Mouse (Mus musculus): Measurements from ENCODE around the gene Fars2. TPM values are rescaled to one million over a fixed set of nuclear protein-coding genes. Genes with fewer than 3 reads are reported as not detected.

The Fars2 gene
- polyA plus RNA-seq, 1 experiment = 19.4 TPM

DNA sequence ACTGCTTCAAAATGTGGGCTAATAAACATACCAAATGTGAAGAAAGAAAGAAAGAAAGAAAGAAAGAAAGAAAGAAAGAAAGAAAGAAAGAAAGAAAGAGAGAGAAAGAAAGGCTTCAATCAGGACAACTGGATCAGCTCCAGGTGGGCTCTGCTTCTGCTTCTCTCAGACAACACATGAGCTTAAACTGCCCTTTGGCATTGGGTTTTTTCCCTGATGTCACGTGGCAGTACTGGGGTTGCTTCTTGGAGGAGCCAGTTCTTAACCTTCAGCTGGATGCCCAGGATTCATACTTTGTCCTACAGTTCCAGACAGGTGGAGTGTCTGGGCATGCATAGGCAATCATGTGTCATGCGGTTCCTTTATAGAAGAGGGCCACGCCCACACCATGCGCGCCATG is 493.2 kb downstream of the Fars2 start:
- no peak for TF ChIP-seq POLR2A (IDR thresholded peaks at IDR 0.05; ENCODE audit: low read depth, low read length)
- no peak for TF ChIP-seq CTCF (IDR thresholded peaks at IDR 0.05; ENCODE audit: extremely low read depth, insufficient read depth, insufficient read length, insufficient replicate concordance)
- no peak overlapping the region for H3K27ac ChIP-seq (ENCODE audit: insufficient read depth, low read length)
- WGBS = 95% methylated on average over 5 of the region's 5 CpGs

DNA sequence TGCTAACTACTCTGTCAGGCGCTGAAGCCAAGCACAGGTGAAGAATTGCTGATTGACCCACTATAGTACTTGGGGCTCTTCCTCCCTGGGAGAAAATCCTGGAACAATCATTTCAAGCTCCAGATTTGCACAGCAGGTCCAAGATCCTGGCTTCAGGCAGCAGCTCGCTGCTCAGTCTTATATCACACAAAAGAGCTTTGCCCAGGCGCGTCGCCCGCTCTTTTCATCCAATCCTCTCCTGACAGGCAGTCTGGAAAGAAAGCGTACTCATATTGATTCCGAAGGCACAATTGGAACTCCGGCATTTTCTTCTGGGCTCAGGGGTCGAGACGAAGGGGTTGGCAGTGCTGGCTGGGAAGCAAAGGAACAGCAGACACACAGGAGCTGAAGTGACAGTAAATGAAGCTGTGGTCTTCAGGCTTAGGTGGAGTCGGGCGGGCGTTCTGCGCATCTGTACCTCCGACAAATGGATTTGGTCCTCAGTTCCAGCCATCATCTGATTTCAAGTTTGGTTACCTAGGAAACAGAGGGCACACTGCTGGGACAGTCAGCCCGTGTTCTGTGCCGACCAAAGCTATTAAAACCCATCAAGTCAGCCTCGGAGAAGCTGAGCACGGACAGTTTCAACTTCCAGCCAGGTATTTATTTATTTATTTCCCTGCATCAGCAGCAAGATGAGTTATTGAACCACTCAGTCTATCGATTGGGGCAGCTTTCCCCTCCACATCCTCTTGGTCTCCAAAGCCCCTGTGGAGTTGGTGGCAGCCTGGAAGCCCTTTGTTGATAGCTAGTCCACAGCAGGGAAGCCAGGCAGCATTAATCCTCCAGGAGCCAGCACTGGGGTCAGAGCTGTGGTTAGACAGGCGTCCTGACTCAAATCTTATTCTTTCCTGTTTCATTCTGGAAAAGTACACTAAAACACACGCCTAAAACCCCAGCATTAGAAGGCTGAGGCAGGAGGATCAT is 495.9 kb downstream of the Fars2 start:
- no peak overlapping the region for H3K27ac ChIP-seq (ENCODE audit: insufficient read depth, low read length)
- no peak overlapping the region for H3K4me3 ChIP-seq (ENCODE audit: extremely low read depth, insufficient read depth, insufficient read length)
- WGBS = 79% methylated on average over 23 of the region's 23 CpGs

More for the DNA sequence above, 493.2 kb downstream of the Fars2 start:
- H3K4me1 ChIP-seq (ENCODE audit: control insufficient read depth, insufficient read depth, insufficient read length) = no peaks in the 10 kb centered on the region
- H3K36me3 ChIP-seq (ENCODE audit: control insufficient read depth, insufficient read depth, low read length) = no peaks in the 10 kb centered on the region
- DNase-seq (ENCODE audit: low read depth in 1 of 2, low spot score in 2 of 2) = no peak
- H3K27me3 ChIP-seq (ENCODE audit: control insufficient read depth, insufficient read depth, low read length) = no peaks in the 10 kb centered on the region
- H3K4me3 ChIP-seq (ENCODE audit: extremely low read depth, insufficient read depth, insufficient read length) = no peak overlapping the region

DNA sequence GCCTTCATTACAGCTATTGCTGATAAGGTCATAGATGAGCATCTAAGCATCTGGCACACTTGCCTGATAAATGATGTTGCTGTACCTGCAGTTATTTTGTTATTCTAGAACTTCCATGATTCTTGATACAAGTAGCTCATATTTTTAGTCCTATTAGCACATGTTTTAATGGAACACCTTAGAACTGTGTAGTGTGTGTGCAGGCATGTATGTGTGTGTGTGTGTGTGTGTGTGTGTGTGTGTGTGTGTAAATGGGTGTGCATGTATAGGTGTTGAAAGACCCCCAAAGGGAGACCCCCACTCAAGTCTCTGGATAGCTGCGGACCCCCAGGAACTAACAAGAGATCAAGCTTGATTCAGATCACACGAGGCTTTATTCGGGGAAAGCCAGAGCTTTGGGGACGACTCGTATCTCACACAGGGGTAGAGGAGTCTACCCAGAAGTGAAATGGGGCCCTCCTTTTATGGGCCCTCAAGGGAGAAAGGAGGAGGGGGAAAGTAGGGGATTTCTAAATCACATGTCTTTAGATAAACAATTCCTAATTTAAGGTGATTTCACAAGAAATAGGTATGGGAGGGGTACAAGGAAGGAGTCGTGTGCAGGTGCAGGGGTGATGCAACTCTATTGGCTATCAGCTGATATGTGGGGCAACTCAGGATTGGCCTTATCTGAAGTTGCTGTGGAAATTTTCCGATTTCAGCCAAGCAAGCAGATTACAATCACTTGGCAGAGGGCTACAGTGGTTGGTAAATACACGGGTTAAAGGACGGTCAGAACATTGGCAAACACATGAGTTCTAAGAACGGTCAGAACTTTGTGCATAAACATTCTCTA is 503.5 kb downstream of the Fars2 start:
- DNase-seq (ENCODE audit: low read depth in 1 of 2, low spot score in 2 of 2) = no peak
- Histone ChIP-seq H3K4me1 (ENCODE audit: control insufficient read depth, insufficient read depth, insufficient read length) (no peaks in the 10 kb centered on the region), H3K36me3 (ENCODE audit: control insufficient read depth, insufficient read depth, low read length) (no peaks in the 10 kb centered on the region), H3K4me3 (ENCODE audit: extremely low read depth, insufficient read depth, insufficient read length) (no peak overlapping the region), H3K27me3 (ENCODE audit: control insufficient read depth, insufficient read depth, low read length) (no peaks in the 10 kb centered on the region), H3K27ac (ENCODE audit: insufficient read depth, low read length) (no peak overlapping the region)
- WGBS = 91% methylated on average over 10 of the region's 10 CpGs
- TF ChIP-seq POLR2A (IDR thresholded peaks at IDR 0.05; ENCODE audit: low read depth, low read length) (no peak), CTCF (IDR thresholded peaks at IDR 0.05; ENCODE audit: extremely low read depth, insufficient read depth, insufficient read length, insufficient replicate concordance) (no peak)

More for the DNA sequence above, 495.9 kb downstream of the Fars2 start:
- TF ChIP-seq CTCF (IDR thresholded peaks at IDR 0.05; ENCODE audit: extremely low read depth, insufficient read depth, insufficient read length, insufficient replicate concordance) (no peak), POLR2A (IDR thresholded peaks at IDR 0.05; ENCODE audit: low read depth, low read length) (no peak)
- no peak for DNase-seq (ENCODE audit: low read depth in 1 of 2, low spot score in 2 of 2)
- no peaks in the 10 kb centered on the region for H3K27me3 ChIP-seq (ENCODE audit: control insufficient read depth, insufficient read depth, low read length)
- no peaks in the 10 kb centered on the region for H3K36me3 ChIP-seq (ENCODE audit: control insufficient read depth, insufficient read depth, low read length)
- H3K4me1 ChIP-seq (ENCODE audit: control insufficient read depth, insufficient read depth, insufficient read length) = no peaks in the 10 kb centered on the region

DNA sequence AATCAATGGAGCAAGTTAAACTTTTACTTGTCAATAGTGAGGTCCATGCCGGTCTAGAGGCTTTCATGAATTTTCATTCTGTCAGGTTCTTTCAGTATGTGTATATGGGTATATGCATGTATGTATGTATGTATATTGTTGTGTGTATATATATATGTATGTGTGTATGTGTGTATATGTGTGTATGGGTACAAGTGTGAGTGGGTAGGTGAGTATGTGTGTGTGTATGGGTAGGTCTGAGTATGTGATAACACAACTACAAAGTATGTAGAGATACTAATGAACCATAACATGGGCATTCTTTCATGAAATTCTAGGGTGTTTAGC is 504.1 kb downstream of the Fars2 start:
- Histone ChIP-seq H3K27ac (ENCODE audit: insufficient read depth, low read length) (no peak overlapping the region), H3K36me3 (ENCODE audit: control insufficient read depth, insufficient read depth, low read length) (no peaks in the 10 kb centered on the region), H3K4me1 (ENCODE audit: control insufficient read depth, insufficient read depth, insufficient read length) (no peaks in the 10 kb centered on the region), H3K4me3 (ENCODE audit: extremely low read depth, insufficient read depth, insufficient read length) (no peak overlapping the region), H3K27me3 (ENCODE audit: control insufficient read depth, insufficient read depth, low read length) (no peaks in the 10 kb centered on the region)
- WGBS = 95% methylated on average over 1 of the region's 1 CpGs
- TF ChIP-seq CTCF (IDR thresholded peaks at IDR 0.05; ENCODE audit: extremely low read depth, insufficient read depth, insufficient read length, insufficient replicate concordance) = no peak
- no peak for TF ChIP-seq POLR2A (IDR thresholded peaks at IDR 0.05; ENCODE audit: low read depth, low read length)
- DNase-seq (ENCODE audit: low read depth in 1 of 2, low spot score in 2 of 2) = no peak

DNA sequence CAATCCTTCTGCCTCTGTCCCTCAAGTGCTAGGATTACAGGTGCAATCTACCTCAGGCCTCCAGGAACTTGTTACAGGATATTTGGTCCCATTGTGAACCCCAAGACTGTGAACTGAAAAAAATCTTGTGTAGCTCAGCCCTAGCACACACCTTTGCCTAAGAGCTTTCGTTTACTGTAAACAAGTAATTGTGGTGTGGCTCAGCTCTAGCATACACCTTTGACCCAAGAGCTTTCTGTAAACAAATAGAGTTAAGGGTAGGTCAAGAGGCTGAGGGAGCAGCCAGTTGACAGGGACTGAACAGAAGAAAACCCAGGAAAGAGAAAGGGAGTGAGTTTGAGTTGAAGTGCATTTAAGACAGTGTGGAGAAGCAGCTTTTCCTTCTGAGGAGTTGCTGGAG is 506.3 kb downstream of the Fars2 start:
- no peaks in the 10 kb centered on the region for H3K4me1 ChIP-seq (ENCODE audit: control insufficient read depth, insufficient read depth, insufficient read length)
- no peak overlapping the region for H3K27ac ChIP-seq (ENCODE audit: insufficient read depth, low read length)
- 80% methylated on average over 1 of the region's 1 CpGs for WGBS
- H3K27me3 ChIP-seq (ENCODE audit: control insufficient read depth, insufficient read depth, low read length) = no peaks in the 10 kb centered on the region
- no peak for DNase-seq (ENCODE audit: low read depth in 1 of 2, low spot score in 2 of 2)
- H3K4me3 ChIP-seq (ENCODE audit: extremely low read depth, insufficient read depth, insufficient read length) = no peak overlapping the region
- no peak for TF ChIP-seq CTCF (IDR thresholded peaks at IDR 0.05; ENCODE audit: extremely low read depth, insufficient read depth, insufficient read length, insufficient replicate concordance)
- TF ChIP-seq POLR2A (IDR thresholded peaks at IDR 0.05; ENCODE audit: low read depth, low read length) = no peak
- H3K36me3 ChIP-seq (ENCODE audit: control insufficient read depth, insufficient read depth, low read length) = no peaks in the 10 kb centered on the region

DNA sequence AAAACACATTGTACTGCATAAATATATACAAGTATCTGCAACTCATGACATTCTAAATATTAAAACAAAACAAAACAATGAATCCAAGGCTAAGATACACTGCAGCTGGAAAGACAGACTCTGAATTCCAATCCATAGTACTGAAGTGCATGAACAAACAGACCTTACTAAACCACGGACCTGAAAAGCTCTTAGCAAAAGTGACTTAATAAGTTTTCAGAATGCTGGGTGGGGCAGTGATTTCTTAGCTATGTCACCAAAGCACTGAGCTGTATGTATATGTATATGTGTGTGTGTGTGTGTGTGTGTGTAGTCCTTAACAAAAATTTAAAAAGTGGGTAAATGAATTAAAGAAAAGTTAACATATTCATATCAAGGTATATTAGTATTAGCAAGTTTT is 511.9 kb downstream of the Fars2 start:
- Histone ChIP-seq H3K27ac (ENCODE audit: insufficient read depth, low read length) (no peak overlapping the region), H3K4me3 (ENCODE audit: extremely low read depth, insufficient read depth, insufficient read length) (no peak overlapping the region), H3K4me1 (ENCODE audit: control insufficient read depth, insufficient read depth, insufficient read length) (no peaks in the 10 kb centered on the region), H3K27me3 (ENCODE audit: control insufficient read depth, insufficient read depth, low read length) (no peaks in the 10 kb centered on the region), H3K36me3 (ENCODE audit: control insufficient read depth, insufficient read depth, low read length) (no peaks in the 10 kb centered on the region)
- DNase-seq (ENCODE audit: low read depth in 1 of 2, low spot score in 2 of 2) = no peak
- WGBS = 69% methylated on average over 1 of the region's 1 CpGs
- TF ChIP-seq POLR2A (IDR thresholded peaks at IDR 0.05; ENCODE audit: low read depth, low read length) (no peak), CTCF (IDR thresholded peaks at IDR 0.05; ENCODE audit: extremely low read depth, insufficient read depth, insufficient read length, insufficient replicate concordance) (no peak)

Data from spleen, adult 2 months (tissue).